Mouse (Mus musculus) kidney, adult 9 months (tissue): ENCODE measurements at regions not wholly inside any gene's neighbourhood (a gene's known extent, or its start where the extent isn't known, plus 50 kb on each side); places are given as distances from the start of the nearest gene placed in this dataset.
A peak's percentile ranks its signal among the peaks of the same experiment; 100 is the strongest.

Experiments used
- DNase-seq: peaks from one replicate; pipeline ENCODE4 v3.0.0; 2022

DNA sequence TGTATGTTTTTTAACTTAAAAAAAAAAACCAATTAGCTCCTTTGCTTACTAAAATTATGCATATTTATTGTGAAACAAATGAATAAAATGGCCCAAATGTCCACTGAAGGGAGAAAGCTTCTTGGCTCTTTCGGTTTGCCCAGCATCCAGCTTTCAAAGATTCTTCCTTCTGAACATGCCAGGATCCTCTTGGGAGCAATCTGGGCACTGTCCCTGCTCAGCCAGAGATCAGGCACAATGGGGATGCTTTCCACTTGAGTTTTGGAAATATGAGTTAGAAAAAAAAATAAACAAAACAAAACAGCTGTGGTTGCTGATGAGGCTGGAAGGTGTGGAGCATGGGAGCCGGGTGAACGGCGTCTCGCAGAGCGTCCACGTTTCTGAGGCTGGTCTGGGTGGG, 180.3 kb upstream of the Foxn2 start:
- no peak for DNase-seq

DNA sequence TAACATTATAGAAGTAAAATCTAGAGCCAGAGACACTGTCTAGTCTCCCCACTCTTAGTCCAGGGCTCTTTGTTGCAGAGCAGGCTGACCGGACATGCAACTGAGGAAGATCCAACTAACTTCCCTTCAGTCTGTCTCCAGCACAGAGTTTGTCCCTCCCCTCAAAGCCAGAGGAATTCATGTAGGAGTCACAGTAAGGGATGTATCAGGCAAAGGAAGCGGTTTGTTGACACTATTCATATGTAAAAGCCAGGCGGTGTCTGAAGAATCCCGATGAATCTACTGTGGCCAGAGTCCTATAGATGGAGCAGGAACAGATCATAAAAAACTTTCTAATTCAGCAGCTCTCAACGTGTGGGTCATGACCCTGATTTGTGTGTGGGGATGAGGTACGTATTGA, 179.7 kb upstream of the Foxn2 start:
- DNase-seq, result no peak

DNA sequence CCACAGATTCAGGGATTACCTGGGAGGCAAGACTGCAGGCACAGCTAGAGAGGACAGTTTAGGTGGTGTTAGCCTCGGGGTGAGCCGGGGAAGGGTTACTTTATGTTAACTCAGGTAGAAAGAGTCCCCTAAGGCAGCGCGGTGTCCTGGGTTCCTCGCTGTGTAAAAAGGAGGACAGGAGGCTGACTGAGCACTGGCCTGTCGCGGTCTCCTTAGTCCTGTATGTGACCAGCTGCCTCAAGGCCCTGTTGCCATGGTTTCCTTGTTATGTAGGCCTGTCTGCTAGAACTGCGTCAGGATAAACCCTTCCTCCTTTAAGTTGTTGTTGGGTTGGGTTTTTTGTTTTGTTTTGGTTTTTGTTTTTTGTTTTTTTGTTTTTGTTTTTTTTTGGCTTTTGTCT, 179.0 kb upstream of the Foxn2 start:
- no peak for DNase-seq

DNA sequence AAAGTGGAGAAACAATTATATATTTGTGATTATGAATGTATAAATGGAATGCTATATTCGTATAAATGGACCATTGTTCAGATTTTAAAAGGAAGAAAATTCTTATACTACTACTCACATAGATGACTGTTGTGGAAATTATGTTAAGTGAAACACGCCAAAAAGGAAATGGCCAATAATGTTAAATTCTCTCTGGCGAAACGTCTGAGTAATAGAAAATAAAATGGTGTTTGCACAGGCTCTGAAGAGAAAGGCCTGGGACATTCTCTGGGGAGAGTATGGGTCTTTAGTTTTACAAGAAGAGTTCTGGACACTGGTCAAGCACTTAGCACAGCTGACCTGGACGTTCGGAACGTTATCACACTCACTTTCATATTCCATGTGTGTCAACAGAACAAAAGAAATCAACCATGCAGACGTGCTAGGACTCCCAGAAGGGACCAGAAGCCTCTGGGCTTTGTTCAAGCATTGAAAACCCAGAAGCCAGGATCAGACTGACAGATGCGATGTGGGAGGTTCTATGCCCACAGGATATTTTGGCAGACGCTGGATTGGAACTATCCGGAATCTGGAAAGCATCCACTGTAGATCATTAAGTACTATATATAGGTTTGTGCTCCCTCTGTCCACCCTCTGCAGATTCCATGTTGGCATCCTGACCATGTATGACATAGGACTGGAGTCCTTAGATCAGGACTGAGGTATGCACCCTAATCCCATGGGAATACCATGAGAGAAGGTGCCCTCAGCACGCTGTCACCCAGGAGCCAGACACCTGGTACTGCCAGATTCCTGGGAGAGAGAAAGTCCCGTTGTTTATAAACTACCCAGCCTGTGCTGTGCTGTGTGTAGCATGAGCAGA, 178.0 kb upstream of the Foxn2 start:
- no peak for DNase-seq

DNA sequence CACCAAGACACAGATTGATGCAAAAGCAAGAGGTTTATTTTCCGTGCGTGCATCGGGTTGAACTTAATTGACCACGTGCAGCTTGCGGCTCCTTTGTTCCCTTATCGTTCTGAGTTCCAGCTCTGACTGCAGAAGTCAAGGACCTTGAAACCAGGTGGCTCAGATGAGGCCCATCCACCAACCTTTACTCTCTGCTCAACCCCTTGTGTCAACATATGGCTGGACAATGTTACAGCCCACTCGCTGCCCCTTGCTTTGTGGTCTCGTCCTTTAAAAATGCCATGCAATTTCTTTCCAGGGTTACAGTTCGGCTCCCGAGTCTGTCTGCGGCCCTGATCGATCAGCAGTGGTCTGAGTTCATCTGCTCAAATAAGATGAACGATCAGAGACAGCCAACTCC, 175.2 kb upstream of the Foxn2 start:
- no peak for DNase-seq

DNA sequence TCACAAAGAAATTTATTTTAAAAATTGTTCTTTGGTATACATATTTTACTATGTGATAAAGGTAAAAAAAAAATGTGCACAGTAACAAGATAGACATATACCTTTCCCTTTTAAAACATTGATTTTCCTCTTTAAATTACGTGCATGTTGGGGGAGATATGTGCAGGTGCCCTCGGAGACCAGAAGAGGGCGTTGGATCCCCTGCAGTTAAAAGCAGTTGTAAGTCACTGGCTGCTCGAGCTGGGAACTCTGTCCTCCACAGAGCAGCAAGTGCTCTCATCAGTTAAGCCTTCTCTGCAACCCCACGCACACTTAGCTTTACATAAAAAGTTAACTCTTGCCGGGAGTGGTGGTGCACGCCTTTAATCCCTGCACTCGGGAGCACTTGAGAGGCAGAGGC, 172.3 kb upstream of the Foxn2 start:
- DNase-seq, result no peak

DNA sequence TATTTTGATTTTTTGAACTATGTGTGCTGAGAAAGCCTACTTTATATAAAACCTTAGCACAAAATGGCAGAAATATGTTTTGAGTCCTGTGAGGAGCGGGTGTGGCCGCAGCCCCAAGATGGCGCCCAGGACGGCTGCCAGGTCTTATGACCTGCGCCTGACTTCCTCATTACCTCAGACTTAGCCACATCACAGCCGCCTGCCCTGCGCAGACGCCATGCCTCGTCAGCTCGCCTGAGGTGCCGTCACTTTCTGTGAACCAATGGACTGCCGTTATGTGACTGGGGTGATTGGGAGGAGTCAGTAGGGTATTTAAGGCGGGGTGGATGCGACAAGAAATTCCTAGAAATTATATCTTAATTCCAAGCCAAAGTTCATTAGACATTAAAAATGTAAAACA, 171.7 kb upstream of the Foxn2 start:
- no peak for DNase-seq

DNA sequence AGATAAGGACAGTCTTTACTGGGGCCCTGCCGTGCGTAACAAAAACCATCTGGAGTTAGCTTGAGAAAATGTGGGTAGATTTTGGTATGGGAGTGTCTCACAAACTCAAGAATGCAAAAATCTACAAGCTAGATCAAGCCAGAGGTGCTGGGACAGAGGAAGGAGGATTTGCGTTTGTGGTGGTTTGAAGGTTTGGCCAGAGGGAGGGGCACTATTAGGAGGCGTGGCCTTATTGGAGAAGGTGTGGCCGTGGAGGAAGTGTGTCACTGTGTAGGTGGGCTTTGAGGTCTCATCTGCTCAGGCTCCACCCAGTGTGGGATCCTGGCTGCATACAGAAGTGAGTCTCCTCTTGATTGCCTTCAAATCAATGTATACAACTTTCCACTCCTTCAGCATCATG, 169.6 kb upstream of the Foxn2 start:
- no peak for DNase-seq

DNA sequence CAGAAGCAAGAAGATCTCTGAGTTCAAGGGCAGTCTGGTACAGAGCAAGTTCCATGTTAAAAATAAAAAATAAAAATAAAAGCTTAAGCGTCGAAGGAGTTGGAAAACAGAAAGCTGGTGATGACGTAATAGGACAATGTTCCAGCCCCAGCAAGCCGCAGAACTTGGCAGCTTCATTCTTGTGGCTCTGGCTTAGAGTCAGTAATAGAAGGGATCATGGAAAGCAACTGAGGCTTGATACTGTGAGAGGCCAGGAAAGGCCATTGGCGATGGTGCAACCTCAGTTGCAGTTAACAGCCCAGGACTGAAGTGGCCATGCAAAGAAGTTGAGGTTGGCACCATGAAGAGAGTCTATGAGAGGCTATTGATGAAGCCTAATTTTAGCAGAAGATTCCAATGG, 168.3 kb upstream of the Foxn2 start:
- DNase-seq, result no peak

DNA sequence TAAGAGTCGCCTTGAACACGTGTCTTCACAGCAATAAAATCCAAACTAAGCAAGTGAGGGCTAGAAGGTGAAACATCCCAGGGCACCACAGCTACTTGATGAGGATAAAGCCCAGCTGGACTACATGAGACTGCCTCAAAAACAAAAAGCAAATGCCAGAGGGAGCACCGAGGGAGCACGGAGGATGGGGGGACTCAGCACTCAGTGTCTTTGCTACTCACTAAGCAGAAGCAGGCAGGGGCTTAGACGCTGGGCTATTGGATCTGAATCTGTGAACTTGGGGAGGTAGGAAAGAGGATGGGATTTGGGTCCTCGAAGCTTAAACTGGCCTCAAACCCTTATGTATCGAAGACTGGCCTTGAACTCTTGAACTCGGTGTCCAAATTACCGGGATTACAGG, 167.0 kb upstream of the Foxn2 start:
- DNase-seq, result no peak

DNA sequence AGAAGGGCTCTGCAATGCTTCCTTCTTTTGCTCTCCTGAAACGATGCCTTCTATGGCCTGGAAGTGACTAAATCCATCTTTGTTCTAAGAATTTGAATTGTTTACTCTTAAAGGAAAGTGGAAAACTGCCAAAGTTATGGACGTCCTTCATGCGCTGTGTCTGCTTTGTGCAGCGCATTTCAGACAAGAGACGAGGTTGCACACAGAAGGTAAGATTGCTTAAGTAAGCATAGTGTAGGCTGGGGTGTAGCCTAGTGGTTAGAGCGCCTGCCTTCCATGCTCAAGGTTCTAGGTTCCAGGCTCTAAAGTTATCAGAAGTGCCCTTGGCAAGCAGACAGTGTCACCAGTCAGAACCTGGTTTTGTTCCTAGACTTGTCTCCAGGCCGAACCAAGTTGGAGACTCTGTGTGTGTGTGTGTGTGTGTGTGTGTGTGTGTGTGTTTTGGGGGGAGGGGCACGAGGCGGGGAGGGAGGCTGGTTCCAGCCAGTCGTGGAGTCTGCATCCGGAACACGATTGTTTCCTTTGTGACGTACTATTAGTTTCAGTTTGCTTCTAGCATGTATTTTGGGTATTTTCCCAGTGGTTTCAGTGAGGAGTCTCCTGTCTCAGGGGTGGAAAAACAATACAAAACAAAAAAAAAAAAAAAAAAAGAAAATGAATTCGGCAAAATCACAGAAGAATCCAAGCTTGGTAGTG, 166.4 kb upstream of the Foxn2 start:
- DNase-seq, result peak; percentile 47

DNA sequence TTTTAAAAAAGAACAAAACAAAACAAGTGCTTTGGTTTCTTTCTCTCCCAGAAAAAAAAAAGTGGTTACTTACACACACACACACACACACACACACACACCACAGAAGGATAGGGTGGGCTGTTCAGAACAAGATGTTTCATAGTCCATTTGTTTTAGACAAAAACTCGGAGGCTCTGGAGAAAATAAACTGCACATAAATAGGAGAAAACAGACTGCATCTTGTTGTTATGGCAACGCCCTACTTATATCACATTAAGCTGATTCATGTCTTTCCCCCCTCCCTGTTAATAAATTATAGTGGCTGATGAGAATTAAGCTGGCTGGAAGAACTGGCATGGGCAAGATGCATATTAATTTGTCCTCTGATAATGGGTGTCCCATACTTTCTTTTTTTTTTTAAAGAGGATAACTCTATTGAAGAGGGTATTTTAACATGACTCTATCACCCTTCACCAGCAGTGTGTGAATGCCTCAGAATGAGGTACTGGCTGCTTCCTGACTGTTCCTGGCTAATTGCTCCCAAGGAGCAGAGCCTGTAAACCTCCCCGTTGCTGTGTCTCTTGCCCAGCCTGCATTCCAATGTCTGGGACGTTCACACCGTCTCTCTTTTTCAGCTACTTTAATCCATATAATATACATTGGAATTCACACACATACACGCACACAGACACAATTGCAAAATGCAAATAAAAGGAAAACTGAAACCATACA, 165.6 kb upstream of the Foxn2 start:
- peak; percentile 27 for DNase-seq

DNA sequence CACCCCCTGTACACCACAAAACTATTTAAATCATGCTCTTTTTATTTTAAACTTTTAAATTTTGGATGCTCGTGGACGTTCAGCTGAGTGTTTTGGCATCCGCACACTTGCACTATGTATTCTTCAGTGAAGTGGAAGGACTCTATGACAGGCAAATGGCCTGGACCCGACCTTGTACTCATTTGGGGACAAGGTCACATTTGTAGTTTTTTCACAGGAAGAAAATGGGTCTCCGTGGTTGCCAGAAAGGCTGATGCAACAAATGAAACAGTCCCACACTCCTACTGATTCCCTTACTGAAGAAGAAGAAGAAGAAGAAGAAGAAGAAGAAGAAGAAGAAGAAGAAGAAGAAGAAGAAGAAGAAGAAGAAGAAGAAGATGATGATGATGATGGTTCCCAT, 160.9 kb upstream of the Foxn2 start:
- DNase-seq, result no peak

DNA sequence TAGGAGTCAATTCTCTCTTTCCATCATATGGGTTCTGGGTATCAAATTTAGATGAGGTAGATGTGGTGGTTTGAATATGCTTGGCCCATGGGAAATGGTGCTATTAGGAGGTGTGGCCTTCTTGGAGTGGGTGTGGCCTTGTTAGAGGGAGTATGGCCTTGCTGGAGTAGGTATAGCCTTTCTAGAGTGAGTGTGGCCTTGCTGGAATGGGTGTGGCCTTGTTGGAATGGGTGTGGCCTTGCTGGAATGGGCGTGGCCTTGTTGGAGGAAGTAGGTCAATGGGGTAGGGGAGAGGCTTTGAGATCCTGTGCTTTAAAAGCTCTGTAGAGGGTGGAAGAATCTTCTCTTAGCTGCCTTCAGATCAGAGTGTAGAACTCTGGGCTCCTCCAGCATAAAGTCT, 157.8 kb upstream of the Foxn2 start:
- DNase-seq, result no peak

DNA sequence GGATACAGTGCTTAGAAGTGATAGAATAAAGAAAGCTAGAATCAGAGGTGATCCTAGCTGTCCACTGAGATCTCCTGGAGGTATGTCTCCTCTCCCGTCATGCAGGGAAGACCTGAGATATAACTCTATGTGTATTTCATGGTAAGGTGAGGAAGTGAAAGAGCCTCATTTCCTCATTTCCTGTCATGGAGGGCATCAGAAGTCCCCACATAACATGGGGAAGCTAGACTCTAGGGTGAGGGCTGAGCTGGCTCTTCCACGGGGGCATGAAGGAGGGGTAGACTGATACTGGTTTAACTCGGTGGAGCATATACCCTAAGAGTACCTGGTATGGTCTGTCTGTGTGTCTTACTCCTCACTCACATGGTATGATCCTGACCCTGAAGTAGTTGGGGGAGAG, 156.0 kb upstream of the Foxn2 start:
- DNase-seq, result no peak

DNA sequence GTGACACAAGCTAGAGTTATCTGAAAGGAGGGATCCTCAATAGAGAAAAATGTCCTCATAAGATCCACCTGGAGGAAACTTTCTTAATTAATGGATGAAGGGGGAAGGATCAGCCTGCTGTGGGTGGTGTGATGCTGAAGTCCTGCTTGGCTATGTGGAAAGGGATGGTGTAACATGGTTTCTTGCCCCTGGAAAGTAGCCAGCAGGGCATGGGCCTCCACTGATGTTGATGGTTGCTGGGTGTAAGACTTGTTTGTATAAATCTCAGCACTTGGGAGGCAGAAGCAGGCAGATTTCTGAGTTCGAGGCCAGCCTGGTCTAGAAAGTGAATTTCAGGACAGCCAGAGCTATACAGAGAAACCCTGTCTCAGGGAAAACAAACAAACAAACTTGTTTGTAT, 152.7 kb upstream of the Foxn2 start:
- DNase-seq, result no peak

DNA sequence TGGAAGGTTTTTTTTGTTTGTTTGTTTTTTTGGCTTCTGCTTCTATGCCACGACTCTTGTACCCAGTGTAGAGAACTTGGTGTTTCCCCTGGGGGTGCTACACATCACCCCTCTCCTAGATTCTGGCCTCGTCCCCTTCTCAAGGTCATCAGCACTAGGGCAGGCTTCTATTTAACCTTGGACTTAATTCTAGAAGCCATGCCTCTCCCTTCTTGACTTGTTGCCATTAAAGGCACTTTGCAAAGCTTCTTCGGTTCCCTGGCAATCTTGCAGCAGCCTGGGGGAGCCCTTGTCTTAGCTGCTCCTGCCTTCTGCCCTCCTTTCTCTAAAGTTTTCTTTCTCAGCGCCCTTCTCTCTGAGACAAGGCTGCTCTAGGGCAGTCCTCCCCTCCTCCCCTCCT, 143.0 kb upstream of the Foxn2 start:
- peak; percentile 48 for DNase-seq

DNA sequence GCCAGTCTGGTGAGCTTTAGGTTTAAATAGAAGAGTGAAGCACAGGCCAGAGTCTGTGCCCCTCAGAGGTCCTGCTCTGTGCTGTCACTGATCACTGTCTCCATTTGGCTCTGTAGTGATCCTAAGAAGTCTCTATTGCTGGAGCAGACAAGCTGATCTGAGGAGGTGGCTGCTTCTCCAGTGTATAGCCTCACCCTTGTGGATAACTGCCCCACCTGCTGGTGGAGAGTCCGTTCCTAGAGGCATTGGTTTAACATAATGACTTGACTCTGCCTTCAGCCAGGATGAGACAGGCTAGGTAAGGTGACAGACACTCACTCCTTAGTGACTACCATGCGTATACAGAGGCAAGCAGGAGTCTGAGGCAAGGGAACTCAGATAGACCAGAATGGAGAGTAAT, 136.5 kb upstream of the Foxn2 start:
- peak; percentile 38 for DNase-seq

DNA sequence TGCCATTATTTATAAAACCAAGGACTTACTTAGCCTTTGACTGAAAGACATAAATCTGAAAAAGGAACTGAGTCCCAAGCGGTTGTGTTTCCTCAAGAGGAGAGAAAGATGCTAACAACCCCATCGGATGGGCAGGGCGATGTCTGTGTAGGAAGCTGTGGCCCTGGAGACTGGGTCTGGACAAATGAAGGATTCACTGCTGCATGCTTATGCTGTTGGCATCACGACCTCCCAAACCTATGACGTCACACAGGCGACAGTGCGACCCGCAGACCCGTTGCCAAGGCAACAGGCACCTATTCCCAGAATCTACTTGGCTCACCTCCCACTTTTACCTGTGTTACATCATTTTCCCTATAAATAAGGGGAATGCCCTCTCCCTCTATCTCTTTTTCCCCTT, 135.3 kb upstream of the Foxn2 start:
- no peak for DNase-seq

DNA sequence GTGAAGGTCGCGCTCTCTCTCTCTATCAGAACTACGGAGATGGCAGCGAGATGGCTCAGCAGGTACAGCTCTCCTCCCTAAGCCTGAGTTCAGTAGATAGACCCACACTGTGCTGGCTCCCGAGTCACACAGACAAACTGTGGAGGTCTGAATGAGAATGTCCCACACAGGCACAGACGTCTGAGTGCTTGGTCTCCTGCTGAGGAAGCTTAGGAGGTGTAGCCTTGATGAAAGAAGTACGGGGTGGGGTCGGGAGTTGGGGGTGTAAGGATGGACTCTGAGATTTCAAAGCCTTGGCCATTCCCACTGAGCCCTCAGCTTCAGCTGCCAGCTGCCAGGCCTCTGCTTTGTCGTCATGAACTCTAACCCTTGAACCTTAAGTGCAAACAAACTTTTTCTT, 134.2 kb upstream of the Foxn2 start:
- DNase-seq, result no peak

DNA sequence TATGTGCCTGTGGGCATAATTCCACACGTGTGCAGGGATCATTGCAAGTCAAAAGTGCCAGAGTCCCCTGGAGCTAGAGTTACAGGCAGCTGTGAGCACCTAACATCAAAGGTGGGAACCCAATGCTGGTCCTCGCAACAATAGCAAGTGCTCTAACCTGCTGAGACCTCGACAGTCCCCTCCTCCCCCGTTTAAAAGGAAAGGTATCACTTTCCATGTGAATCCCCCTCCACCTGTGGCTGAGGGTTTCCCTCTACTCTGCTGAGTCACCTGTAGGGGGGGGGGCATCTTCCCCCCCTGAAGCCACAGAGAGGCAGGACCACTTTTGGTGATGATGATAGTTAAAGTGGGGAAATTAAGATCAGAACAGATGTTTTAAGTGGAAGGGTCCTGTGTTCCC, 133.4 kb upstream of the Foxn2 start:
- no peak for DNase-seq

DNA sequence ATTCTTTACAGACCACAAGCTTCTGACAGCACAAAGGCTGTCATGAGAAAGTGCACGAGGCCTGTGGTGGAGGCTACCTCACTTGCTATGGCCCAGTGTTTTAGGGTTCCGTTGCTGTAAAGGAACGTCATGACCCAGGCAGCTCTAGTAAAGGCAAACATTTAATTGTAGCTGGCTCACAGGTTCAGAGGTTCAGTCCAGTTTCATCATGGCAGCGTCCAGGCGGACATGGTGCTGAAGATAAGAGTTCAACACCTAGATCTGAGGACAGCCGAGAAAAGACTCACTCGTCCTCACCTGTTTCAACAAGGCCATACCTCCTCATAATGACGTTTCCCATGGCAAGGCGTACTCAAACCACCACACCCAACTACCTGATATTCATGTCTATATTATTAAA, 132.7 kb upstream of the Foxn2 start:
- DNase-seq, result no peak

DNA sequence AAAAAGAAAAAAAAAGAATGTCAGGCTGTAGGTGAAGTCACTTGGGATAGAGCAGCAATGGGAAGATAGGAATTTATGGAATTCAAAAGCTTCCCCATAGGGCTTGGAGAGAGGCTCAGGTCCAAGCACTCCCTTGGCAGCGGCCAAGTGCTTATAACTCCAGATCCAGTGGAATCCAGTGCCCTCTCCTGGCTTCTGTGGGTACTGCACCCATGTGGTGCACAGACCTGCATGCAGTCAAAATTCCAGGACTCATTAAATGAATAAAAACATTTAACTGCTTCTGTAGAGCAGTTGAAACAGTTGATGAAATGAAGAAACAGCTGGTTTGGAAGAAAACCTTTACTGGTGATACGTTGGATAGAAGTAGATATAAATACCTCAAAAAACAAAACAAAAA, 127.6 kb upstream of the Foxn2 start:
- no peak for DNase-seq
